Mouse (Mus musculus) thymus, adult 2 months (tissue): Measurements from ENCODE around the gene Usp42. TPM values are rescaled to one million over a fixed set of nuclear protein-coding genes. Genes with fewer than 3 reads are reported as not detected.

Experiments used
- DNase-seq: peaks from one replicate; pipeline ENCODE4 v3.0.0; 2021
- H3K27ac ChIP-seq: fragments of 200-500 bp; 2 replicates; pipeline ENCODE4 v1.5.1; 2012; ENCODE audit warnings: low read length, control low read depth; ENCODE audit not compliant: control insufficient read depth, insufficient read depth
- H3K27me3 ChIP-seq: fragments of 200-500 bp; 2 replicates; pipeline ENCODE4 v1.6.1; 2012; ENCODE audit warnings: mild to moderate bottlenecking, low read length, moderate library complexity, mixed read lengths; ENCODE audit not compliant: control insufficient read depth, insufficient read depth
- H3K36me3 ChIP-seq: fragments of 200-500 bp; 2 replicates; pipeline ENCODE4 v1.6.1; 2012; ENCODE audit warnings: mild to moderate bottlenecking, low read length, moderate library complexity; ENCODE audit not compliant: control insufficient read depth, insufficient read depth
- H3K4me1 ChIP-seq: fragments of 200-500 bp; replicated peaks from 2 replicates; pipeline ENCODE4 v1.6.1; 2012; ENCODE audit warnings: low read length; ENCODE audit not compliant: control insufficient read depth, insufficient read depth
- H3K4me3 ChIP-seq: fragments of 200-500 bp; 2 replicates; pipeline ENCODE4 v1.5.1; 2012; ENCODE audit warnings: mild to moderate bottlenecking, low read length, control low read depth, moderate library complexity; ENCODE audit not compliant: control insufficient read depth, insufficient read depth
- CTCF ChIP-seq: fragments of 200-500 bp; IDR thresholded peaks from 2 replicates; pipeline ENCODE4 v1.5.1; 2012; ENCODE audit warnings: mild to moderate bottlenecking, control low read depth, low read length, moderate library complexity, borderline replicate concordance; ENCODE audit not compliant: control insufficient read depth, poor library complexity, insufficient read depth; ENCODE audit errors: extremely low read depth
- POLR2A ChIP-seq: fragments of 200-500 bp; IDR thresholded peaks from 2 replicates; pipeline ENCODE4 v1.6.1; 2012; ENCODE audit warnings: mild to moderate bottlenecking, low read length, control low read depth, moderate library complexity; ENCODE audit not compliant: control insufficient read depth, poor library complexity, insufficient read depth; ENCODE audit errors: extremely low read depth
- WGBS: fragments of 180-500 bp; shearing (Covaris S2); methylation state at CpG from one replicate; pipeline ENCODE4 v1.1.7; 2018; 5-methylcytosine and 5-hydroxymethylcytosine counted together
- polyA plus RNA-seq: library from polyadenylated mRNA; depleted of rRNA; stranded (reverse); fragments of >200 nt; gene quantifications from 2 replicates; pipeline ENCODE4 v1.2.3, GENCODE M21; 2012; rRNA removed

Gene Usp42
- polyA plus RNA-seq = 12.1 and 13.8 TPM in 2 replicates

GRCm38 (mm10) chr5:143732180-143732891 is at the start of gene Usp42:
Usp42 (minus strand) TSS chr5:143732280.
- H3K4me3 ChIP-seq = peak within 1 kb of the TSS; percentile 62
- H3K27me3 ChIP-seq = no peaks in the 10 kb centered on the region
- peak; percentile 89 for DNase-seq
- TF ChIP-seq CTCF (peak; percentile 74), POLR2A (peak; percentile 75; the same call in 1 of the 2 replicates)
- H3K4me1 ChIP-seq = peaks cover 4% of the 10 kb centered on the region; the same call in 1 of the 2 replicates
- H3K27ac ChIP-seq = peak within 1 kb of the TSS; percentile 38; the same call in 1 of the 2 replicates
- WGBS = 3% methylated on average over 82 of the region's 82 CpGs
- H3K36me3 ChIP-seq = peaks cover 5% of the 10 kb centered on the region; the same call in 1 of the 2 replicates

- Histone ChIP-seq H3K4me3 (no peak overlapping the region), H3K36me3 (no peaks in the 10 kb centered on the region), H3K4me1 (no peaks in the 10 kb centered on the region; the same call in 1 of the 2 replicates), H3K27me3 (no peaks in the 10 kb centered on the region), H3K27ac (no peak overlapping the region)
- 94% methylated on average over 3 of the region's 3 CpGs for WGBS
- TF ChIP-seq POLR2A (no peak), CTCF (no peak)
- DNase-seq = no peak
These were observed 28.4 kb upstream of the Usp42 start for GRCm38 (mm10) chr5:143760508-143760907.

- no peak for DNase-seq
- Histone ChIP-seq H3K4me3 (no peak overlapping the region), H3K4me1 (no peaks in the 10 kb centered on the region; the same call in 1 of the 2 replicates), H3K27ac (no peak overlapping the region), H3K27me3 (no peaks in the 10 kb centered on the region), H3K36me3 (no peaks in the 10 kb centered on the region)
- no peak for TF ChIP-seq POLR2A
- TF ChIP-seq CTCF = no peak
- 90% methylated on average over 8 of the region's 8 CpGs for WGBS
These were observed 27.5 kb upstream of the Usp42 start for GRCm38 (mm10) chr5:143759554-143759953.

- 23% methylated on average over 28 of the region's 28 CpGs for WGBS
- Histone ChIP-seq H3K36me3 (no peaks in the 10 kb centered on the region), H3K4me1 (no peaks in the 10 kb centered on the region; the same call in 1 of the 2 replicates), H3K27me3 (no peaks in the 10 kb centered on the region), H3K4me3 (peak overlapping the region; percentile 53), H3K27ac (no peak overlapping the region)
- DNase-seq = peak; percentile 83
- TF ChIP-seq POLR2A = 0 out of 2 replicates have a peak, but pooled peaks have one; percentile 44
- no peak for TF ChIP-seq CTCF
These were observed 25.8 kb upstream of the Usp42 start for GRCm38 (mm10) chr5:143757755-143758443.

GRCm38 (mm10) chr5:143755529-143756141 is 23.6 kb upstream of the Usp42 start:
- Histone ChIP-seq H3K4me3 (no peak overlapping the region), H3K4me1 (no peaks in the 10 kb centered on the region; the same call in 1 of the 2 replicates), H3K27ac (no peak overlapping the region), H3K27me3 (no peaks in the 10 kb centered on the region), H3K36me3 (no peaks in the 10 kb centered on the region)
- TF ChIP-seq POLR2A (no peak), CTCF (no peak)
- no peak for DNase-seq
- WGBS = 96% methylated on average over 9 of the region's 9 CpGs

- H3K4me1 ChIP-seq = no peaks in the 10 kb centered on the region
- no peaks in the 10 kb centered on the region for H3K27me3 ChIP-seq
- DNase-seq = no peak
- no peaks in the 10 kb centered on the region for H3K36me3 ChIP-seq
- no peak overlapping the region for H3K27ac ChIP-seq
- TF ChIP-seq POLR2A (no peak), CTCF (no peak)
- no peak overlapping the region for H3K4me3 ChIP-seq
- 87% methylated on average over 2 of the region's 2 CpGs for WGBS
These were observed 17.6 kb upstream of the Usp42 start for GRCm38 (mm10) chr5:143749630-143750208.
